Mouse (Mus musculus) granulocyte monocyte progenitor cell, adult 5-6 weeks (primary cell): ENCODE data around the gene Nup188. TPM values are rescaled to one million over a fixed set of nuclear protein-coding genes. Genes with fewer than 3 reads are reported as not detected.
A peak's percentile ranks its signal among the peaks of the same experiment; 100 is the strongest.

Source experiments
- ATAC-seq: replicated peaks from 2 replicates; pipeline ENCODE4 v1.8.0; 2016; ENCODE audit warnings: mild to moderate bottlenecking, moderate TSS enrichment, inconsistent platforms; ENCODE audit not compliant: poor library complexity, severe bottlenecking
- total RNA-seq, 2 experiments: library from RNA; stranded (forward) in 1 of 2; stranded (reverse) in 1 of 2; fragments of 200-712, 200-1000 nt in 1 of 2; fragments of >200 nt in 1 of 2; fragmentation: Nextera tagmentation in 1 of 2; gene quantifications; 2 replicates each; pipeline ENCODE4 v1.2.3; 2014 to 2017

Gene Nup188
- total RNA-seq, 2 experiments from 2014 or later = 27.0 to 37.5 TPM

- ATAC-seq = no peak
Measured at GRCm38 (mm10) chr2:30342544-30342943, 56.3 kb downstream of the Nup188 start.

GRCm38 (mm10) chr2:30343601-30344137 is 57.5 kb downstream of the Nup188 start:
- no peak for ATAC-seq

GRCm38 (mm10) chr2:30345971-30346676 is 59.9 kb downstream of the Nup188 start:
- no peak for ATAC-seq

GRCm38 (mm10) chr2:30349196-30349595 is 63.0 kb downstream of the Nup188 start:
- ATAC-seq = no peak

GRCm38 (mm10) chr2:30351149-30351548 is 65.0 kb downstream of the Nup188 start:
- ATAC-seq = peak; percentile 39

GRCm38 (mm10) chr2:30355861-30356260 is 69.7 kb downstream of the Nup188 start:
- no peak for ATAC-seq

- ATAC-seq = no peak
Measured at GRCm38 (mm10) chr2:30356266-30356665, 70.1 kb downstream of the Nup188 start.

GRCm38 (mm10) chr2:30356906-30357305 is 70.7 kb downstream of the Nup188 start:
- ATAC-seq = no peak

- no peak for ATAC-seq
Measured at GRCm38 (mm10) chr2:30357552-30358510, 71.6 kb downstream of the Nup188 start.

GRCm38 (mm10) chr2:30358533-30359531 is 72.6 kb downstream of the Nup188 start, which contains the start of gene Sh3glb2:
Sh3glb2 (minus strand) TSS chr2:30359337.
- peak; percentile 49 for ATAC-seq

GRCm38 (mm10) chr2:30360626-30361025 is 74.4 kb downstream of the Nup188 start:
- no peak for ATAC-seq

GRCm38 (mm10) chr2:30362865-30363264 is 76.7 kb downstream of the Nup188 start:
- ATAC-seq = no peak

GRCm38 (mm10) chr2:30363773-30364650 is 77.8 kb downstream of the Nup188 start, which contains the start of gene Miga2:
Miga2 (plus strand) TSS chr2:30364233.
- peak; percentile 95 for ATAC-seq

- no peak for ATAC-seq
Measured at GRCm38 (mm10) chr2:30365281-30366069, 79.3 kb downstream of the Nup188 start.

GRCm38 (mm10) chr2:30366203-30366602 is 80.0 kb downstream of the Nup188 start:
- ATAC-seq = no peak

GRCm38 (mm10) chr2:30371544-30371943 is 85.3 kb downstream of the Nup188 start:
- ATAC-seq = no peak

- no peak for ATAC-seq
Measured at GRCm38 (mm10) chr2:30372726-30373125, 86.5 kb downstream of the Nup188 start.

GRCm38 (mm10) chr2:30375893-30376292 is 89.7 kb downstream of the Nup188 start:
- no peak for ATAC-seq
